Mouse (Mus musculus) lung, postnatal 36 days (tissue): Measurements from ENCODE around the gene Zfx.

Experiments
- DNase-seq: peaks from one replicate; pipeline ENCODE4 v3.0.0; 2022; ENCODE audit warnings: mixed read lengths

Gene Zfx

GRCm38 (mm10) chrX:94123059-94123839 is at the start of gene Zfx:
Gene Zfx (minus strand): TSS chrX:94123702.
- DNase-seq, result peak; percentile 62

GRCm38 (mm10) chrX:94169348-94169747 is 45.8 kb upstream of the Zfx start:
- DNase-seq, result no peak

GRCm38 (mm10) chrX:94152251-94152830 is 28.8 kb upstream of the Zfx start:
- DNase-seq, result peak; percentile 36

DNA sequence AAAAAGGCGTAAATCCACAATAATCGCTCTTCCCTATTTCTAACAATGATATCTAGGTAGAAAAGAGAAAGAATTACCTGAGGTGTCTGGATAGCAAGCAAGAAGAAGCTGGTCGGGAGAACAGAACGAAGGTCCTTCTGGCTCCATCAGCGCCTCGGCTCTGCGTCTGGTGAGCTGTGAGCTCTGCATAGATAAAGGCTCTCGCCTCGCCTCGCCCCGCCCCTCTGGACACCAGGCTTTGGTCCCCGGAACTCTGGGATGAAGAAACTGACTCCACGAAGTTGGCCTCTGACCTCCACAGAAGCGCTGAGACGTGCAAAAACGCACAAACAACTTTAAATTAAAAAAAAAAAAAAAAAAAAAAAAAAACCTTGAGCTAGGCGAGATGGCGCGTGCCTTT is 27.0 kb upstream of the Zfx start:
- no peak for DNase-seq

DNA sequence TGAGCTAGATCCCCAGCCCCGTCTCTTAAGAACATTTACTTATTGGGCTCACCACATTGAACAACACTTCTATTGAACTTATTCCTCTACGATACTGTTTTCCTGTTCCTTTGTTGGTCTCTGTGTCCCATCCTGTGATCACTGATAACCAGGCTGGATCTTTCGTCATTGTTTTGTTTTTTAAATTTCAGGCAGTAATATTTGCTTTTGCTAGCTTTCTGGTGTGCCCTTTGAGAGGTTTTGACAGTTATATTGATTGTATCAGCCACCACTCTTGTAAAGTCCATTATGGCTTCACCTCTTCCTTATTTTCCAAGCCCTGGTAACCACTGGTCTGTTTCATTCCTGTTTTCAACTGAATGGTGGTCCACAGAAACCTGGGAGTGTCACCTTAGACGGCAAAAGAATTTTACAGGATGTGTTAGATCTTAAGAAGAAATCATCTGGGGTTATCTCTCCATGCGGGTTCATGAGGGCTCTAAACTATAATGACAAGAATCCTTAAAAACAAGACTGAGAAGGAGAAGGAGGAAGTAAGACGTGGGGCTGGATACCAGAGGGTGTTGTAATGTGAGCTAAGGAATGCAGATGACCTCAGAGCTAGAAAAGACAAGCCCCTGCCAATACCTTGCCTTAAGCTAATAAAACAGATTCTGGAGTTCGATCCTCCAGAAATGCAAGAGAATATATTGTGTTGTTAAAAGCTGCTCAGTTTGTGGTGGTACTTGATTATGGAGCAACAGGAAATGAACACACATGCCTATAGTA is 18.7 kb upstream of the Zfx start:
- DNase-seq, result peak; percentile 21

GRCm38 (mm10) chrX:94140080-94140479 is 16.6 kb upstream of the Zfx start:
- no peak for DNase-seq

GRCm38 (mm10) chrX:94138256-94138655 is 14.8 kb upstream of the Zfx start:
- DNase-seq, result no peak

GRCm38 (mm10) chrX:94135084-94135483 is 11.6 kb upstream of the Zfx start:
- no peak for DNase-seq

DNA sequence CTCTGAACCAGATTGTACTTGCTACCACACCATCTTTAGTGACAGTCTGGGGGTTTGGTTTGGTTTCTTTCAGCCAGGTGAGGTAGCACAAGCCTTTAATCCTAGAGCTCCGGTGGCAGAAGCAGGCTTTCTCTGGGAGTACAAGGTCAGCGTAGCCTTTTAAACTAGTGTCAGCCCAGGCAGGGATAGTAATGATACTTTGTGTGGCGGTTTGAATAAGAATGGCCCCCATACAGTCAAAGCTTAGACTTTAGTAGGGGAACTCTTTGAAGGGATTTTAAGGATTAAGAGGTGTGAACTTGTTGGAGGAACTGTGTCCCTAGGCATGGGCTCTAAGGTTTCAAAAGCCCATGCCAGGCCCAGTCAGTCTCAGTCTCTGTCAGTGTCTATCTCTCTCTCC is 10.0 kb upstream of the Zfx start:
- no peak for DNase-seq

- no peak for DNase-seq
Measured at GRCm38 (mm10) chrX:94132239-94132638, 8.7 kb upstream of the Zfx start.

DNA sequence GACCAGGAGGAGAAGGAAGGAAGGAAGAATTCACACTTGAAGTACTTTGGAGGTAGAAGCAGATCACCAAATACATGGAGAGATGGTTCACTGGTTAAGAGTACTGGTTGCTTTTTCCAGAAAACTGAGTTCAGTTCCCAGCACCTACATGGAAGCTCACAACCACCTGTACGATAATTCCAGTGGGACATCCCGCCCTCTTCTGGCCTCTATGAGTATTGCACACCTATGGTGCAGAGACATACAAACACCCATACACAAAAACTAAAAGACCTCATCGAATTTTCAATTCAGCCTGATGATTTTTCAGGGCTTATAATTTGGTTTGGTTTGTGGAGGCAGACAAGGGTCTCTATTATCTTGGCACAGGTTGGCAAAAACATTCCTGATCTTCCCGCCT is 6.2 kb upstream of the Zfx start:
- DNase-seq, result no peak

- no peak for DNase-seq
Measured at GRCm38 (mm10) chrX:94125950-94126349, 2.4 kb upstream of the Zfx start.

GRCm38 (mm10) chrX:94122709-94123058 is 818 bp downstream of the Zfx start:
- DNase-seq, result no peak

DNA sequence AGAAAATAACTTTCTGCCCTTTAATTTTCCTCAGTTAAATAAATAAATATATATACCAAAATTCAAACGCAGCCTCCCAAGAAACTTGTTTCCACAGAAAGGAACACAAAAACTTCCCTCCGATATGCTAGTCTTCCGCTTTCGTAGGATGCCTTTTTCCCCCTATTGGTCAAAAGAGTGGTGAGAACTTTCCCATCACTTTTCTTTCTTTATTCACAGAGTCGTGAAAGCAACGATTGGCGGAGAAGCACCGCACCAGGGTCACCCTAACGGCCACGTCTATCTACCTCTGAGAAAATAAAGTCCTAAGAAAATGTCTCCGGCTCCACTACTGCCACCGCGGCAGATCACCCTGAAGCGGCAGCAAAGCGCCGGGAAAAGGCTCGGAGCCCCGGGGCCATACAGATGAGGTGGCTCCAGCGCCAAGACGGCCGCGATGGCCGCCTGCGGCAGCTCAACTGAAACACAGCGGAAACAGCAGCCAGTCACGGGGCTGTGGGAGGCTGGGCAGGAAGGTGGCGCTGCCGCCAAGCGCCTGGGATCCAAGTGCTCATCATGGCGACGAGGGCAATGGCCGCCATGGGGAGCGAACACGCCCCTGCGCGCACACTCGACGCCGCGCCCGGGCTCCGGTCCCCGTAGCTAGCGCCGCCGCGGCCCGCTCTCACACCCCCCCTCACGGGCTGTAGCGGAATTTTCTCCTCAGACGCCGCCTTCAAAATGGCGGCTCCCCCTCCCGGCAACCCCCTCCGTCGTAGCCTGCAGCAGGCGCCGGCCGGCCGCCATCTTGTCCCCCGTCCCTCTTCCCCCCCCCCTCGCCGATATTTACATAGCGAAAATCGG is 1.4 kb downstream of the Zfx start:
- DNase-seq, result peak; percentile 86

DNA sequence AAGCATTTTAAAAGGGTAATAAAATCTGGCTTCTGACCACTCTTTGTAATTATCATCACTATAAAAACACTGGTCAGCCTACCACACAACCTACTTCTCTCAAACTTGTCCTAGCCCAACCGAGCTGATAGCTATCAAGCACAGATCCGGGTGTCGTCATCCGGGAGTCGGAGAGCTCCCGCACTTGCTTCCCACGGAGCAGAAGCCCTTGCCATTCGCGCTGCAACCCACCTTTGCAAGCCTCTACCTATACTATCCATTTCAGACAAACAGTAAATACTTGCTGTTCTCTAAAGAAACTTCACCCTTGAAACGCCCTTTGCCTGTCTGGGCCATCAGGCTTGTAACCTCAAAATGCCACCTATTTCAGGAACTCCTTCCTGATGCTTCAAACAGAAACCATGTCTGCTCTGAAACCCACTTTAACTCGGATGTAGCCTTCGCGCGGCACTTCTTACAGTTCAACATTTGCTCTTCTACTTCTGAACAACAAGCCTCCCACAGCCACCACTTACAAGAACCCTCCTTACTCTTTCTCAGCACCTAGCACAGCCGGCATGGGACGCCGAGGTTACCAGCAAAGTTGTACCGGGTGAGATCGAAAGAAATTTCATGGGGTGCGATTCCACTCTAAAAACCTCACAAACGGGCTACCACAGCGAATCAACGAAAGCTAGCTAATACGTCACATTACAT is 2.2 kb downstream of the Zfx start:
- no peak for DNase-seq

DNA sequence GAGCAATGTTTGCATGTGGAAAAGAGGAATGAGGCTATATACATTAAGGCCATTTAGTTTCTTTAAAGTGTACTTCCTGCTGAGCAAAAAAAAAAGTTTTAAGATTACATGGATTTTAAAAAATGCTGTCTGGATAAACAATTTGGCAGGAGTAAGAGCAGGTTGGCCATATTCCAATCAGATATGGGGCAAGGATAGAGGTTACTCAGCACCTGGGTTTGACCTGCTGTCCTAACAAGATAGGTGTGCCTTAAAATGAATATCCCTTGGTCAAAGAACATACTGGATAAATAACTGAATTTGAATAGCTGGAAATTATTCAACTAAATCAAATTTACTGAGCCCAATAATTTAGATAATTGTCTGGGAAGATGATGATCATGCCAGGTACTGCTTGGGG is 5.2 kb downstream of the Zfx start:
- DNase-seq, result no peak

DNA sequence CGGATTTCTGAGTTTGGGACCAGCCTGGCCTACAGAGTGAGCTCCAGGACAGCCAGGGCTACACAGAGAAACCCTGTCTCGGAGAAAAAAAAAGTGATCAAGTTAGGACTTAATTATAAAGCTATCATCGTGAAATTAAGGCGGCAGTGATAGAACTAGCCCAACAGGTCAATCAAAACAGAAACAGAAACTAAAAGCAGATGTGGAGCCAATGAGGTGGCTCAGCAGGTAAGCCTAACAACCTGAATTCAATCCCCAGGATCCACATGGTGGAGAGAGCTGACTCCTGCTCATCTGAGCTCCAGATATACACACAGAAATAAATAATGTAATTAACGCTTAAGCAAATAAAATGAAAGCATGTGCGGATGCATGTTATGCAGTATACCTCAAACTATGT is 7.6 kb downstream of the Zfx start:
- no peak for DNase-seq

DNA sequence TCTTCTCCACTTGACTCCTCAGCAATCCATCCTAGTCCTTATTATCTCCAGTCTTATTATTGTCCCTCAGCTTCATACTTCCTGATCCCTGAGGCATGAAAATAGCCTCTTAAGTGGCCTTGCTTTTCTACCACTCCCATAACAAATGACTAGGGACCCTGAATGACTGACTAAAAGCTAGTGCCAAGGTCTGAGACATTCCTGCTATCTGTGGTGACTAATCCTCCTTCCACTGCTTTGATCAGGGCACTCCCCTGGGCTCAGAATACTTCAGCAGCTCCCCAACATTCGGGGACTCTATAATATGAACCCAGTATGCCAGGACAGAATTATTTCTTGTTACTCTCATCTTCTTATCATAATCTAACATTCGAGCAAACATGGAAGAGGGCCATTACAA is 17.5 kb downstream of the Zfx start:
- no peak for DNase-seq

- no peak for DNase-seq
Measured at GRCm38 (mm10) chrX:94102938-94103337, 20.6 kb downstream of the Zfx start.

- DNase-seq, result no peak
Measured at GRCm38 (mm10) chrX:94100561-94100960, 22.9 kb downstream of the Zfx start.

DNA sequence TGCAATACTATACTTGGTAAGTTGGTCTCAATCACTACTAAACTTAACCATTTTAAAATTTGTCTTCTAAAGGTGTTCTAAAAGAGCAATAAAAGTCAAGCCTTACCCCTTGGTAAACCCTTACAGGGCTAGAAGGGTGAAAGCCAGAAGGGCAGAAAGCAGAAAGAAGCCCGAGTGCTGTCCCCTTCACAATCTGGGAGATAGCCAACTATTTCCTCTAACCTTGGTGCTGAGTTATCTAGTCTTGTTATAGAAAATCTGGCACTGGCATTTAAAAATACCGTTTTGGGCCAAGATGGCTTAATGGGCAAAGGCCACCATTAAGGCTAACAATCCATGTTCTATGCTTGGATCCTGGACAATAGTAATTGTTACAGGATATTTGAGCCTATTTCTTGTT is 32.5 kb downstream of the Zfx start:
- no peak for DNase-seq

DNA sequence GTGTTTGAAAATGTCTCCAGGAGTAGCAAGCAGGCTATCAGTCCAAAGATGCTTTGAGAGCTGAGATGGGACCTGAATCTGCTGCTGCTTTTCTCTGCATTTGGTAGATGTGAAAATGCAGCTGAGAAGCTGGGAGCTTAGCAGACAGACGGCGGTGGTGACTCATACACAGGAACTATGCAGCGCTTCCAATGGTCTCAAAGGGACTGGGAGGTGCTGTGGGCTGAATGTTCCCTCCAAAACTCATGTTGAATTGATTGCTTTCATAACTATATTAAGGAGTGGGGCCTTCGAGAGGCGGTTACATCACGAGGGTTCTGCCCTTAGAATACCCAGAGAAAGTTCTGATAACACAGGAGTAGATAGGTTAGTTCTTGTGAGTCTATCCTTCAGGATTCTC is 62.3 kb downstream of the Zfx start:
- peak; percentile 27 for DNase-seq

DNA sequence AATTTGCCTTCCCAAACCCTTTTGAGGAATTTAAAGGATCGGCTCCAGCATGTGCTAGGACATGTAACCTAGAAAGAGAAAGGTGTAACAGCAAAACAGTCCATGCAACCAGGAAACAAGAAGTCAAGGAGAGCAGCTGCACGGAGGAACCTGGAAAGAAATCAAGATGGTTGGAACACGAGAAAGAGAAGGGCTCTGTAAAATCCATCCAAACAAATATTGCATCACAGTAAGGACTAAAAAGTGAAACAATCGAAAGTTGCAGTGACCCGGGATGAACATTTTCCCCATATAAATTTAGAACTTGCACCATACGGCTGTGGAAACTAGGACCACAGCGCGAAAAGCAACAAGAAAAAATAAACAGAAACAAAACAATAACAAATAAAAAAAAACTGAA is 62.8 kb downstream of the Zfx start:
- DNase-seq, result no peak
